Mouse (Mus musculus) midbrain, postnatal 0 days (tissue): Measurements from ENCODE around the gene Wdr47. TPM values are rescaled to one million over a fixed set of nuclear protein-coding genes. Genes with fewer than 3 reads are reported as not detected.
"Not testable (repeated sequence)": the region's sequence is repeated elsewhere in the genome, so short reads cannot be mapped to it uniquely, and the experiment has no call there.

Source experiments
- ATAC-seq: fragments of 200-750 bp; cut with Nextera tagmentation; 2 replicates; pipeline ENCODE4 v1.8.0; 2017; ENCODE audit warnings: moderate number of reproducible peaks, mild to moderate bottlenecking, moderate TSS enrichment, moderate library complexity; ENCODE audit not compliant: low FRiP score
- DNase-seq: peaks from one replicate; pipeline ENCODE4 v3.0.0-alpha.2; 2015; ENCODE audit warnings: low spot score
- H3K27ac ChIP-seq: fragments of 300-500 bp; sonication (generic); 2 replicates; pipeline ENCODE4 v1.5.1; 2014; ENCODE audit warnings: low read depth, mild to moderate bottlenecking, low read length, mixed read lengths
- H3K27me3 ChIP-seq: fragments of 300-500 bp; sonication (generic); 2 replicates; pipeline ENCODE4 v1.6.1; 2014; ENCODE audit warnings: low read length, control low read depth, mixed read lengths; ENCODE audit not compliant: insufficient read depth
- H3K36me3 ChIP-seq: fragments of 300-500 bp; sonication (generic); 2 replicates; pipeline ENCODE4 v1.6.1; 2014; ENCODE audit warnings: low read length, control low read depth, mixed read lengths; ENCODE audit not compliant: insufficient read depth
- H3K4me1 ChIP-seq: fragments of 300-500 bp; sonication (generic); 2 replicates; pipeline ENCODE4 v1.6.1; 2014; ENCODE audit warnings: mild to moderate bottlenecking, control low read depth, antibody characterized with exemption, low read length, mixed read lengths; ENCODE audit not compliant: insufficient read depth
- H3K4me2 ChIP-seq: fragments of 300-500 bp; sonication (generic); 2 replicates; pipeline ENCODE4 v1.6.1; 2014; ENCODE audit warnings: low read depth, mild to moderate bottlenecking, low read length, mixed read lengths; ENCODE audit not compliant: poor library complexity, severe bottlenecking
- H3K4me3 ChIP-seq: fragments of 300-500 bp; sonication (generic); 2 replicates; pipeline ENCODE4 v1.5.1; 2014; ENCODE audit warnings: low read depth, mild to moderate bottlenecking, low read length, moderate library complexity
- H3K9ac ChIP-seq: fragments of 300-500 bp; sonication (generic); replicated peaks from 2 replicates; pipeline ENCODE4 v1.6.1; 2014; ENCODE audit warnings: mild to moderate bottlenecking, low read length, moderate library complexity, mixed read lengths; ENCODE audit not compliant: poor library complexity, severe bottlenecking
- H3K9me3 ChIP-seq: fragments of 300-500 bp; sonication (generic); 2 replicates; pipeline ENCODE4 v1.6.1; 2016; ENCODE audit warnings: low read length, control low read depth
- CTCF ChIP-seq: IDR thresholded peaks from 2 replicates; pipeline ENCODE4 v1.5.1; 2016; ENCODE audit warnings: antibody characterized with exemption, mild to moderate bottlenecking
- WGBS: fragments of 180-500 bp; shearing (Covaris S2); extraction: QIAGEN DNeasy Blood & Tissue Kit; methylation state at CpG from one replicate; pipeline ENCODE4 v1.1.7; 2014; 5-methylcytosine and 5-hydroxymethylcytosine counted together
- polyA plus RNA-seq: library from polyadenylated mRNA; unstranded; fragments of >200 nt; fragmentation: Nextera tagmentation; extraction: Ambion mirVana; gene quantifications from 2 replicates; pipeline ENCODE4 v1.2.1, GENCODE M21; 2015
- total RNA-seq: library from RNA; depleted of rRNA; stranded (reverse); fragments of >200 nt; gene quantifications from 2 replicates; pipeline ENCODE4 v1.2.3, GENCODE M21; 2014

Gene Wdr47
- total and polyA plus RNA-seq, 2 experiments from 2014 or later, result 77.6 to 86.0 TPM

GRCm38 (mm10) chr3:108644856-108645255 lies 53.8 kb downstream of the Wdr47 start:
- no peak for TF ChIP-seq CTCF
- no peak overlapping the region for H3K27ac ChIP-seq
- H3K4me1 ChIP-seq, result no peaks in the 10 kb centered on the region
- no peak for DNase-seq
- no peaks in the 10 kb centered on the region for H3K9me3 ChIP-seq
- H3K27me3 ChIP-seq, result no peaks in the 10 kb centered on the region
- H3K36me3 ChIP-seq, result peaks cover 22% of the 10 kb centered on the region
- H3K9ac ChIP-seq, result no peak overlapping the region
- ATAC-seq, result no peak
- no peak overlapping the region for H3K4me3 ChIP-seq
- no peak overlapping the region for H3K4me2 ChIP-seq
- WGBS, result 95% methylated on average over 3 of the region's 3 CpGs

GRCm38 (mm10) chr3:108646036-108646435 lies 55.0 kb downstream of the Wdr47 start:
- no peaks in the 10 kb centered on the region for H3K27me3 ChIP-seq
- H3K4me3 ChIP-seq, result no peak overlapping the region
- no peak for ATAC-seq
- H3K27ac ChIP-seq, result no peak overlapping the region
- peak; percentile 39 for DNase-seq
- H3K9me3 ChIP-seq, result no peaks in the 10 kb centered on the region
- 35% methylated on average over 7 of the region's 7 CpGs for WGBS
- H3K4me1 ChIP-seq, result no peaks in the 10 kb centered on the region
- H3K9ac ChIP-seq, result no peak overlapping the region
- peaks cover 22% of the 10 kb centered on the region for H3K36me3 ChIP-seq
- no peak overlapping the region for H3K4me2 ChIP-seq
- no peak for TF ChIP-seq CTCF

- peaks cover 22% of the 10 kb centered on the region for H3K36me3 ChIP-seq
- not testable (repeated sequence) for H3K4me2 ChIP-seq, H3K27me3 ChIP-seq, H3K4me3 ChIP-seq, H3K9ac ChIP-seq, ATAC-seq, H3K9me3 ChIP-seq, H3K4me1 ChIP-seq, H3K27ac ChIP-seq, DNase-seq
- WGBS, result 45% methylated on average over 5 of the region's 5 CpGs
Measured at GRCm38 (mm10) chr3:108647681-108648080, 56.6 kb downstream of the Wdr47 start.

- TF ChIP-seq CTCF, result peak; percentile 52
- no peaks in the 10 kb centered on the region for H3K9me3 ChIP-seq
- no peaks in the 10 kb centered on the region for H3K36me3 ChIP-seq
- no peak overlapping the region for H3K27ac ChIP-seq
- no peak overlapping the region for H3K9ac ChIP-seq
- 0 out of 2 replicates have a peak overlapping the region, but pooled peaks have one; percentile 4 for H3K4me2 ChIP-seq
- 24% methylated on average over 9 of the region's 9 CpGs for WGBS
- no peak for ATAC-seq
- H3K4me1 ChIP-seq, result peaks cover 3% of the 10 kb centered on the region; the same call in 1 of the 2 replicates
- no peak overlapping the region for H3K4me3 ChIP-seq
- no peaks in the 10 kb centered on the region for H3K27me3 ChIP-seq
- DNase-seq, result peak; percentile 5
Measured at GRCm38 (mm10) chr3:108652866-108653642, 62.0 kb downstream of the Wdr47 start.

GRCm38 (mm10) chr3:108653710-108654379 lies 62.8 kb downstream of the Wdr47 start, which contains the start of gene Clcc1:
Gene Clcc1, plus strand, starts transcription at chr3:108653913.
- Histone ChIP-seq H3K36me3 (no peaks in the 10 kb centered on the region), H3K27me3 (no peaks in the 10 kb centered on the region), H3K4me3 (peak within 1 kb of the TSS; percentile 87), H3K4me1 (peaks cover 3% of the 10 kb centered on the region; the same call in 1 of the 2 replicates), H3K4me2 (peak within 1 kb of the TSS; percentile 56), H3K27ac (peak within 1 kb of the TSS; percentile 84), H3K9ac (peak within 1 kb of the TSS; percentile 87), H3K9me3 (no peaks in the 10 kb centered on the region)
- under 1% methylated on average over 56 of the region's 57 CpGs for WGBS
- peak; percentile 97 for ATAC-seq
- peak; percentile 95 for DNase-seq
- TF ChIP-seq CTCF, result no peak

- no peak for DNase-seq
- H3K4me1 ChIP-seq, result peaks cover 3% of the 10 kb centered on the region; the same call in 1 of the 2 replicates
- 22% methylated on average over 14 of the region's 14 CpGs for WGBS
- H3K4me2 ChIP-seq, result peak overlapping the region; percentile 56
- H3K27ac ChIP-seq, result no peak overlapping the region
- ATAC-seq, result no peak
- no peaks in the 10 kb centered on the region for H3K27me3 ChIP-seq
- no peaks in the 10 kb centered on the region for H3K36me3 ChIP-seq
- no peaks in the 10 kb centered on the region for H3K9me3 ChIP-seq
- no peak for TF ChIP-seq CTCF
- peak overlapping the region; percentile 87 for H3K4me3 ChIP-seq
- peak overlapping the region; percentile 87 for H3K9ac ChIP-seq
Measured at GRCm38 (mm10) chr3:108654566-108654965, 63.5 kb downstream of the Wdr47 start.
